Mouse (Mus musculus): Measurements from ENCODE around the gene Gm9945. TPM values are rescaled to one million over a fixed set of nuclear protein-coding genes. Genes with fewer than 3 reads are reported as not detected.
A peak's percentile ranks its signal among the peaks of the same experiment; 100 is the strongest.

The Gm9945 gene
- polyA plus RNA-seq, 1 experiment = not detected

DNA sequence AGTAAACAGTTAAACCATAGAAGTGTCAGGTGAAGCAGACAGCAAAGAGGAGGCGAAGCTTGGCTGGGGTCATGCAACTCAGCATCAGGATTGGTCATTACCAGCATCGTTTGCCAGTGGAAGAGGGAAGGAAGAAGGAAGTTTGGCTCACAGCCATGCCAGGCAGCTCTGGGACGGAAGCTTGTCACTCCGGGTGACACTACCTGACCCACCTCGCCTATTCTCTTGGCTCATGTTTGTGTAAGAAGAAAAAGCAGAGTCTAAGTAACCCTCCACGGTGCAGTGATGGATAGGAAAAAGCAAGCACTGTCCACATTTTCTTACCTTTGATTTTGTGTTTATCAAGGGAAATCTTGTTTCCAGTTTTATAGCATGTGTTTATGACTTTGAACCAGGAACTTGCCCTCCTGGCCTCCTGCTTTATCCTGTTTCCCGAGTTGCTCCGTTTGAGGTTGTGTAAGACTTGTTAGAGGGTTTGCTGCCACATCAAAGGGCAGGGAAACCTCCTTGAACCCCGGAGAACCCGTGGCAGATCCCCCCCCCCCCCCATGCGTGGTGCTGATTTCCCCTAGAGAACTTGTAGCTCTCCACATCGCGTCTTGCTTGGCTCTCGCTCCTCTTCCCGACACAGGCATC is 29.8 kb upstream of the Gm9945 start:
- Histone ChIP-seq H3K27ac (ENCODE audit: control insufficient read depth, insufficient read depth, low read length) (no peak overlapping the region), H3K4me3 (ENCODE audit: control insufficient read depth, insufficient read depth, low read length) (no peak overlapping the region), H3K36me3 (ENCODE audit: control insufficient read depth, insufficient read depth, low read length) (no peaks in the 10 kb centered on the region), H3K27me3 (ENCODE audit: control insufficient read depth, insufficient read depth, low read length) (peaks cover 4% of the 10 kb centered on the region), H3K4me1 (replicated peaks; ENCODE audit: control insufficient read depth, insufficient read depth, low read length) (peaks cover 11% of the 10 kb centered on the region)
- WGBS = 6% methylated on average over 15 of the region's 15 CpGs
- no peak for DNase-seq
- TF ChIP-seq CTCF (IDR thresholded peaks at IDR 0.05; ENCODE audit: borderline replicate concordance, control insufficient read depth, extremely low read depth, insufficient read depth, low read length, poor library complexity) (no peak), POLR2A (IDR thresholded peaks at IDR 0.05; ENCODE audit: control insufficient read depth, extremely low read depth, insufficient read depth, low read length, poor library complexity) (no peak)

DNA sequence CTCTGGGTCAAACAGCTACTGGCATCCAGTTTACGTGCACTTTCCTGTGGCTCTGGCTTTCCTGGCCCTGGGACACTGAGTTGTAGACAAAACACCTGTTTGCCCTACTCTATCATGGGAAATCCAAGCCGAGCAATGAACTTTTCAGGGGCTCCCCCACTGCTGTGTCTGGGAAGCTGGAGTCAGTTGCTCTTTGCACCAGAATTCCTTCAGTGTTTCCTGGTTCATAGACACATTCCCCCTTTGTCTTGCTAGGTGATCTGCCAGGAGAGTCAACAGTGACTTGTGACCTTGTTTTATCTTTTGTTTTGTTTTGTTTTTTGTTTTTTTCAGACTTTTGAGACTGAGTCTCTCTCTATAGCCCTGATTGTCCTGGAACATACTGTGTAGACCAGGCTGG is 28.6 kb upstream of the Gm9945 start:
- no peak for TF ChIP-seq POLR2A (IDR thresholded peaks at IDR 0.05; ENCODE audit: control insufficient read depth, extremely low read depth, insufficient read depth, low read length, poor library complexity)
- no peak for TF ChIP-seq CTCF (IDR thresholded peaks at IDR 0.05; ENCODE audit: borderline replicate concordance, control insufficient read depth, extremely low read depth, insufficient read depth, low read length, poor library complexity)
- Histone ChIP-seq H3K27ac (ENCODE audit: control insufficient read depth, insufficient read depth, low read length) (no peak overlapping the region), H3K27me3 (ENCODE audit: control insufficient read depth, insufficient read depth, low read length) (peaks cover 4% of the 10 kb centered on the region), H3K36me3 (ENCODE audit: control insufficient read depth, insufficient read depth, low read length) (no peaks in the 10 kb centered on the region), H3K4me3 (ENCODE audit: control insufficient read depth, insufficient read depth, low read length) (no peak overlapping the region), H3K4me1 (replicated peaks; ENCODE audit: control insufficient read depth, insufficient read depth, low read length) (peaks cover 11% of the 10 kb centered on the region)
- no peak for DNase-seq
- 83% methylated on average over 2 of the region's 2 CpGs for WGBS

DNA sequence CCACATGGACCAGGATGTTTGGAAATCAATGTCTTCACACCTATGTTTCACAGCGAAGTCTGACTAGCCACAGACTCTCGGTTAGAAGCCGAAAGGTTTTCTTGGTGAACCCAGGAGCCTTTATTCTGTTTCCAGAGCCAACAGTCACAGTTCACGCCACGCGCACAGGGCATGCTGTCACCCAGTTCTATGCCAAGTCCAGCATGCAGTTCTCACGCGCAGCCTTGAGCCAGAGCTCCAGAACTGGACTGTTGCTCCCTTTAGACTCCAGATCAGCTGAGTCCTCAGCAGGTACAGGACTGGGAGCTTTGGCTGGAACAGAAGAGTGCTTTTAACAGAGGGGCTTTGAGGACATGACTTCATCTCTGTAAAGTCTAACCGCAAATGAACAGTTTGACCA is 27.6 kb upstream of the Gm9945 start:
- no peak overlapping the region for H3K4me3 ChIP-seq (ENCODE audit: control insufficient read depth, insufficient read depth, low read length)
- no peak overlapping the region for H3K27ac ChIP-seq (ENCODE audit: control insufficient read depth, insufficient read depth, low read length)
- H3K4me1 ChIP-seq (replicated peaks; ENCODE audit: control insufficient read depth, insufficient read depth, low read length) = peaks cover 14% of the 10 kb centered on the region
- no peak for DNase-seq
- peaks cover 10% of the 10 kb centered on the region for H3K27me3 ChIP-seq (ENCODE audit: control insufficient read depth, insufficient read depth, low read length)
- H3K36me3 ChIP-seq (ENCODE audit: control insufficient read depth, insufficient read depth, low read length) = no peaks in the 10 kb centered on the region
- 98% methylated on average over 9 of the region's 9 CpGs for WGBS
- TF ChIP-seq POLR2A (IDR thresholded peaks at IDR 0.05; ENCODE audit: control insufficient read depth, extremely low read depth, insufficient read depth, low read length, poor library complexity) (no peak), CTCF (IDR thresholded peaks at IDR 0.05; ENCODE audit: borderline replicate concordance, control insufficient read depth, extremely low read depth, insufficient read depth, low read length, poor library complexity) (no peak)

DNA sequence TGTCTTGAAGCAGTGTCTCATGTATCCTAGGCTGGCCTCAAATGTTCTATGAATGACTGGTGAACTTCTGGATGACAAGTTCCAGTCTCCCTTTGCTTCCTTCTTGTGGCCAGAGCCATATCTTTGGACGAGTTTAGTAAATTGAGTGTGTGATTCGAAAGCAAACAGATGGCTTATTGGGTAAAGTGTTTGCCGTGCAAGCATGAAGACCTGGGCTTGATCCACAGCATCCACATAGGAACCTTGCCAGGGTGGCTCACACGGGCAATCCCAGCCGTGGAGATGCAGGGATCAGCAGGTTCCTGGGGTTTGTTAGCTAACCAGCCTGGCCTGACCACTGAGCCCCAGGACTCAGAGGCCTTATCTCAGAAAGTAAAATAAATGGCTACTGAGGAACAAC is 26.9 kb upstream of the Gm9945 start:
- Histone ChIP-seq H3K27me3 (ENCODE audit: control insufficient read depth, insufficient read depth, low read length) (peaks cover 13% of the 10 kb centered on the region), H3K4me3 (ENCODE audit: control insufficient read depth, insufficient read depth, low read length) (no peak overlapping the region), H3K4me1 (replicated peaks; ENCODE audit: control insufficient read depth, insufficient read depth, low read length) (peaks cover 14% of the 10 kb centered on the region), H3K27ac (ENCODE audit: control insufficient read depth, insufficient read depth, low read length) (no peak overlapping the region), H3K36me3 (ENCODE audit: control insufficient read depth, insufficient read depth, low read length) (no peaks in the 10 kb centered on the region)
- no peak for TF ChIP-seq CTCF (IDR thresholded peaks at IDR 0.05; ENCODE audit: borderline replicate concordance, control insufficient read depth, extremely low read depth, insufficient read depth, low read length, poor library complexity)
- TF ChIP-seq POLR2A (IDR thresholded peaks at IDR 0.05; ENCODE audit: control insufficient read depth, extremely low read depth, insufficient read depth, low read length, poor library complexity) = no peak
- DNase-seq = no peak
- WGBS = 96% methylated on average over 5 of the region's 5 CpGs

DNA sequence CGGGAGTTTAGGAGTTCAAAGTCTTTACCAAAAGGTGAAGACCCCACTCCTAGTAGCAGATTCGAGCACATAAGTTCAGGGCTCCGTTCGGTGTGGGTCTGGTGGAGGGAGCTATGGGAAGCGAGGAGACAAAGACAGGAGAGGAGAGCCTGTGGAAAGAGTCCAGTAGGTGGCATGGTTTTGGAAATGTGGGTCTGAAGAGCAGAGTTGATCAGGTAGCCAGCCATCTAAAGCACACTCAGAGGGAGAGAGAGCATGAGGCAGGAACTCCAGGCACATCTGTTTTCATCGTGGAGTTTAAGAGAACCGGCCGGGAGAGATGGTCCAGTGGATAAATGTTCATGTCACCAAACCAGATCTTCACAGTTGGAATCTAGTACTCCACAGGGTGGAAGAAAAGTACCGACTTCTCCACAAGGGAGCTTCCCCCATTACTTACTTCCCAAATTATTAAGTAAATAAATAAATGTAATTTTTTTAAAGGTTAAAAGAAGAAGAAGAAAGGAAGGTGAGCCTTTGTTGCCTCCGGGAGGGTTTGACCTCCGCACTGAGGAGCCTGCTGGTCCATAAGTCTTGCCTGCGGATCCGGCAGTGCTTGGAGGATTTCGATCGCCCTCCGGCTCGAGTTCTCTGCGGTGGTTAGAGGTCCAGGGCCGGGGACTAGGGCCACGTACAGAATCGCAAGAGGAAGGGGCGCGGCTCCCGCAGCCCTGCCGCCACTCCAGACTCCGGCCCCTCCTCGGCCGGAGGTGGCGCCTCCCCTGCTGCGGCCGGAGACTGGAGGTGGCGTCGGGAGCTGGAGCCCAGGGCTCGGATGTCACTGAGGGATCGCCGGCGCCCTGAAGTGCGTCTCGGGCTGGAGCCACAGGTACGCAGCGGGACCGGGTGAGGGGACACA is 23.2 kb upstream of the Gm9945 start, which contains the start of the genes Gm10447 and Shroom1:
Gene Gm10447 (minus strand): TSS at position 637 of the 898 bp plus-strand sequence.
Gene Shroom1 (plus strand): TSS at position 732 of the 898 bp plus-strand sequence.
- no peak within 1 kb of the TSS for H3K27ac ChIP-seq (ENCODE audit: control insufficient read depth, insufficient read depth, low read length)
- WGBS = 8% methylated on average over 42 of the region's 42 CpGs

DNA sequence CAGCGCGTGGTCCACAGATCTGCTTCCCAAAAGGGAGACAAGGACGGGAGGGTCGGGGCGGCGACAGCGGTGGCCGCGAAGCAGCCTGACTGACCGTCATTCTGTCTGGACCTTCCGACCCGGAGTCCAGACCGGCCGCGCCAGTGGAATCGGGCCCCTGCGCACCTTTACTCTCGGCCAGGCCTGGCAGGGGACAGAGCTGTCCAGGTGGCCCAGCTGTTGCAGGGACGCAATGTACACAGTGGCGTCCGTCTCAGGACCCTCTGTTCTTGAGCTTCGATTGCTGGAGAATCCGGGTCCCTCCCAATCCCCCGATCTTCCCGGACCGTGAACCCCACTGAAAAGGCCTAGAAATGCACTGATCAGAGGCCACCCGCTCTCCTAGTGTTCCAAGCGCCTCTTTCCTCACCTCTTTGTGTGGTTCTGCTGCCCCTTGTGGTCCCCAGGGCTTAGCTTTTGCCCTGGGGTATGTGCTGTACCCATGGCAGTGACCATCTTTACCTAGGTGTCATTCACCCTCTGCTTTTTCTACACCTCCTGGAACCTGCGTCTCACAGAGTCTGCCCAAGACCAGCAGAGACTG is 22.5 kb upstream of the Gm9945 start:
- Histone ChIP-seq H3K4me3 (ENCODE audit: control insufficient read depth, insufficient read depth, low read length) (0 out of 2 replicates have a peak overlapping the region, but pooled peaks have one; percentile 11), H3K4me1 (replicated peaks; ENCODE audit: control insufficient read depth, insufficient read depth, low read length) (0 out of 2 replicates have a peak, but pooled peaks cover 3% of the 10 kb centered on the region), H3K27me3 (ENCODE audit: control insufficient read depth, insufficient read depth, low read length) (peaks cover 11% of the 10 kb centered on the region), H3K36me3 (ENCODE audit: control insufficient read depth, insufficient read depth, low read length) (no peaks in the 10 kb centered on the region), H3K27ac (ENCODE audit: control insufficient read depth, insufficient read depth, low read length) (no peak overlapping the region)
- no peak for DNase-seq
- 32% methylated on average over 29 of the region's 29 CpGs for WGBS
- no peak for TF ChIP-seq CTCF (IDR thresholded peaks at IDR 0.05; ENCODE audit: borderline replicate concordance, control insufficient read depth, extremely low read depth, insufficient read depth, low read length, poor library complexity)
- TF ChIP-seq POLR2A (IDR thresholded peaks at IDR 0.05; ENCODE audit: control insufficient read depth, extremely low read depth, insufficient read depth, low read length, poor library complexity) = no peak

More for the DNA sequence above, 23.2 kb upstream of the Gm9945 start, which contains the start of the genes Gm10447 and Shroom1:
- Histone ChIP-seq H3K36me3 (ENCODE audit: control insufficient read depth, insufficient read depth, low read length) (no peaks in the 10 kb centered on the region), H3K4me3 (ENCODE audit: control insufficient read depth, insufficient read depth, low read length) (0 out of 2 replicates have a peak within 1 kb of the TSS, but pooled peaks have one; percentile 11), H3K27me3 (ENCODE audit: control insufficient read depth, insufficient read depth, low read length) (peaks cover 11% of the 10 kb centered on the region), H3K4me1 (replicated peaks; ENCODE audit: control insufficient read depth, insufficient read depth, low read length) (0 out of 2 replicates have a peak, but pooled peaks cover 3% of the 10 kb centered on the region)
- no peak for DNase-seq
- TF ChIP-seq POLR2A (IDR thresholded peaks at IDR 0.05; ENCODE audit: control insufficient read depth, extremely low read depth, insufficient read depth, low read length, poor library complexity) = no peak
- TF ChIP-seq CTCF (IDR thresholded peaks at IDR 0.05; ENCODE audit: borderline replicate concordance, control insufficient read depth, extremely low read depth, insufficient read depth, low read length, poor library complexity) = peak; percentile 34; the same call in 1 of the 2 replicates

All from thymus, adult 2 months (tissue).